Mouse (Mus musculus) hindlimb bud, embryonic 11.5 days (tissue): ENCODE measurements around the gene Hnrnpf.
"Not testable (repeated sequence)": the region's sequence is repeated elsewhere in the genome, so short reads cannot be mapped to it uniquely, and the experiment has no call there.

Experiments
- DNase-seq: peaks from one replicate; pipeline ENCODE4 v3.0.0-alpha.2; 2012; ENCODE audit warnings: low read depth, low spot score; ENCODE audit errors: extremely low spot score

Hnrnpf gene

GRCm38 (mm10) chr6:117900126-117901080, at the start of gene Hnrnpf:
Gene Hnrnpf, plus strand, starts transcription at chr6:117900324.
- DNase-seq = no peak

DNA sequence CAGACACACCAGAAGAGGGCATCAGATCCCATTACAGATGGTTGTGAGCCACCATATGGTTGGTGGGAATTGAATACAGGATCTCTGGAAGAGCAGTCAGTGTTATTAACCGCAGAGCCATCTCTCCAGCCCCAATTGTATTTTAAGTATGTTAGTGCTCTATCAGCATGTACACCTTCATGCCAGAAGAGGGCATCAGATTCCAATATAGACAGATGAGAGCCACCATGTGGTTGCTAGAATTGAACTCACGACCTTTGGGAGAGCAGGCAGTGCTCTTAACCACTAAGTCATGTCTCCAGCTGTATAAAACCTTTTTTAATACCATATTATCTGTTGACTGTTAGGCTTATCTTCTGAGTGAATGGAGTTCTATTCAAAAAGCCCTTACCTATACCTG, 48.4 kb upstream of the Hnrnpf start:
- DNase-seq = no peak

DNA sequence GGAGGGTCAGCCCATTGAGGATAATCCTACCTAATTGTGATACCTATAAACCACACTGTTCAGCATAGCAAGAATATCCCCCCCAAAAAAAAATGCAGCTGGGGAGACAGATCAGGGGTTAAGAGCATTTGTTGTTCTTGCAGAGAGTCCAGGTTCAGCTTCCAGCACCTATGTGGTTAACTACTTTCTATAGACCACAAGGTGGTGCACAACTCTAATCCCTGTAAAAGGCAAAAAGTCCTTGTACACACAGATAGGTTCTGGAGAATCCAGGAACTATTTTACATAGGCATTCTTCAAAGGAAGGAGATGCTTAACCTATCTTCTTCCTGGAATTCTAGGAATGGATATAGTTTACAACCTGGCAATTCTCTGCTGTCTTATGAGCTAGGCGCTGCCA, 42.1 kb upstream of the Hnrnpf start:
- no peak for DNase-seq

DNA sequence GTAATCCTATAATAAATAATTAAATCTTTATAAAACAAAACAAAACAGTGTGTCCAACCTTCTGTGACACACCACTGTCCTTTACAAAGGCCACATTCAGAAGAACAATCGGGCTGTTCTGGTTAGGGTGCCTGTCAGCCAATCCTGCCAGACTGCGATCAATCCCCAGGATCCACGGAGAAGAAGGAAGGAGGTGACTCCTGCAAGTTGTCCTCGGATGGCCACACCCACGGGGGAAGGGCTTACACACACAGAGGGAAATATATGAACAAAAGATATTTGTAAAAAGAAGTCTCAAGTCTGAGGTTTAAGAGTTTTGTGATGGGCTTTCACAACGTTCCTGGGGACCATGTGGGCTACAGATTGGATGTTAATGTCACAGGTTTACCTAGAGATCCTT, 38.3 kb upstream of the Hnrnpf start, which contains the start of gene Zfp239:
Zfp239 (plus strand) TSS at position 253 of the 400 bp plus-strand sequence.
- DNase-seq = no peak

GRCm38 (mm10) chr6:117862465-117862864, 37.7 kb upstream of the Hnrnpf start:
- no peak for DNase-seq

GRCm38 (mm10) chr6:117862899-117863620, 37.1 kb upstream of the Hnrnpf start:
- DNase-seq = peak; percentile 47

GRCm38 (mm10) chr6:117863751-117864150, 36.4 kb upstream of the Hnrnpf start:
- no peak for DNase-seq

DNA sequence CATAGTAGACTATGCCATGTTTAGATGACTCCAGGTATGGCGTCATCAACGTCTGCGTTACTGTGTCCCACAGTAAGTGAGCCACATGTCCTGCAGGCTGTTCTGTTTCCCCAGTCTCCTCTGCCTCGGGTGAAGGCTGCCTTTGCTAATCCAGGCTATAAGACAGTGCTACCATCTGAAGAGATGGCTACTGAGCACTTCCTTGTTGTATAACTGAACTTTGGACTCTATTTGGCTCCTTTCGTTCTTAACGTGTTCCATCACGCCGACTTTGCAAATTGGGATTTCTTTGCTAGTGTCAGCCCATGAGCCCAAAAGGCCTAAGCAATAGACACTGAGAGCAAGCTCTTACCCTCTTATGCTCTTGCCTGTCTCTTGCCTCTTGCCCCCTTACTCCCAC, 31.9 kb upstream of the Hnrnpf start:
- DNase-seq = no peak

- no peak for DNase-seq
These were observed 29.1 kb upstream of the Hnrnpf start for GRCm38 (mm10) chr6:117871034-117871433.

- not testable (repeated sequence) for DNase-seq
These were observed 26.7 kb upstream of the Hnrnpf start for GRCm38 (mm10) chr6:117873450-117873849.

DNA sequence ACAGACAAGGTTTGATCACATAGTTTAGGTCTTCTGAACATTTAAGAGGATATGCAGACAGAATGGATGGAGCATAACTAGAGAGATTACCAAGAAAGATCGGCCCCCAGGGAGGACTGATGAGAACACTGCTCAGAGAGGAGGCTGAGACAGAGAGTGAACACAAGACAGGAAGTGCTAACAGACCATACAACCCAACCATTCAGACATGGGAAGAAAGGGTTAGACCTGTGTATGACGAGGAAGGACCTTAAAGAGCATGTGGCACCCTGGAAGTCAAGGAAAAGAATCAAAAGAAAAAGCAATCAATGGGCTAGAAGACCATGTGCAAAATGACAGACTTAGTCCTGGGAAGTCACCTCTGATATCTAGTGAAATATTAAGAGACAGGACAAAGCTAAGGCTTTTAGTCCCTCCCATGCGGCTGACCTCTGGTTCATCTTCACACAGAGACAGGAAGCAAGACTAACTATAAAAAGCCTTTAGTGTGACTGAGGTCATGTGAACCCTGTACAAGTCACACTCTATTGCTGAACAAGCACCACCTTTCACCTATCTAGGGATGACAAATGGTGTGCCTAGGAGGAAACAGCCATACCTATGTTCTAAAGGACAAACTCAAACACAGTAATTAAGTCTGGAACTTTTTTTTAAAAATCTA, 25.4 kb upstream of the Hnrnpf start:
- DNase-seq = no peak

DNA sequence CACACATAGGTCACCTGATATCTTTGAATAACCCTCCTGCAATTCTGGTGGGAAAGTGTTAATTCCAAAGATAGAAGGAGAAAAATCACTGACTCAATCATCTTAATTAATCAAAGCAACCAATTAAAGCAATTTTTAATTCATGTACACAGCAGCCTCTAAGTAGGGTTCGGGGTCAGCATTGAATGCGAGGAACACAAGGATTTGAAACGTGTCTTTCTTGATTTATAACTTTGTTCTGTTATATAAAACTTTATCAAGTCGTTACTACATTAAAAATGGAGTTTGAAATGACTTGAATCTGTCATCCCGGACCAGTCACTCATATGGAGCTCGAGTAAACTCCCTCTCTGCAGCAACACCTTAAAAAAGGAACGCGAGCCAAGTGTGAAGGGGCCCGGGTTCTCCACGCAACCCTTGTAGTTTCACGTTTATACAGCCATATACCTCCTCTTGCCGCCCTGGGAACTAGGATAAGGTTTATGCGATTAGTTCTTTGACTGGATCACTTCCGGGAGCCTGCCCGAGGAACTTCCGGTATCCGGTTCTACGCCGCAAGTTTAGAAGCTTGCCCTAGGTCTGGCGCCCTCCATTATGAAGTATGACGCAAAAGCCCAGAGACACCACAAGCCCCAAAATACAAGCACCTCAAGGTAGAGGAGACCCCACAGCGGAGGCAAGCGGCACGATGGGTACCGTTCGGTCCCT, 21.3 kb upstream of the Hnrnpf start:
- peak; percentile 81 for DNase-seq

DNA sequence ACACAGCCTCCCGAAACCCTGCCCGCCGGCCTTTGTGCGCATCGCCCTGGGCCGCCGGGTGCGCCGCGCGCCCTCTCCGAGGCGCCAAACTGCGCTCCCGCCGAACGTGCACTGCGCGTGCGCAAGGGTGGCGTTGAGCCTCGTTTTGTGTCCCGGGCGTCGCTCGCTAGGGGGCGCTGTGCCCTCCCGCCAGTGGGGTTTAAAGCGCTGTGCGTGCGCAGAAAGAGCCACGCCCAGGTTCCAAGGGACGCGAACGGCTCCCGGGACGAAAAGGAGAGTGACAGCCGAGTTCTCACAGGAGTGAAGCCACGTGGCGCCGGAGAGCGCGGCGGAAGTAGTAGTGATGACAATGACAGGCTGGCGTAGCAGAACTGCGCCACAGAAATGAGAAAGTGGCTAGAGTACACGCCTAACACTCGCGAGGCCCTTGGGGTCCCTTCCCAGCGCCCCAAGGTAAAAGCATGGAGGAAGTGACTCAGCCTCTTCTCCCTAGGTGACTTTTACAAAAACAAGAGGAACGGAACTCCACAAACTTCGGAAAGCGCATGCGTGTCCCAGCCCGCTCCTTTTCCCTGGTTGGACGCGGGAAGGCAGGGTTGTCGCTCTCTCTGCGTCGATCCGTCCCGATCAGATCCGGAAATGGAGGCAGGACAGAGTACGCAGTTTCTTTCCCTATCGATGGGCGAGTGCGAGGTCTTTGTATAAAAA, 20.6 kb upstream of the Hnrnpf start:
- peak; percentile 95 for DNase-seq

DNA sequence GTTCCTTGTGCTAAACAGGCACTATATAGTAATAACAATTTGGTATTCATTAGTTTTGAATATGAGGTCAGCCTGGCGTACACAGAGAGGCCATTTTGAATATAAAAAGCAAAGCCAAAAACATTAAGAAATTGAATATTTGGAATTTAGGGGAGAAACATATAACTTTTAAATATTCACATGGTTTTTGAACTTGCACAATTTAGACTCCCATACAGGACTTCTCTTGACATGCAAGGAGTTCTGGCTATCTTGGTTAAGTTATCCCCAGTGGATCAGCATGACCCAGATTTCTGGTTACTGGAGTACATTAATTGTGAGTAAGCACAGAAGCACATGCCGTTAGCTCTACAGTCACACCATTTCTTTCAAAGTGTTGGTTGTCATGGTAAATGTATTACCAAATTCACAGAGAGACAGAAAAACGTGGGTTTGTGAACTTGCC, 19.7 kb upstream of the Hnrnpf start:
- no peak for DNase-seq

- no peak for DNase-seq
These were observed 18.9 kb upstream of the Hnrnpf start for GRCm38 (mm10) chr6:117881229-117881628.

- no peak for DNase-seq
These were observed 18.1 kb upstream of the Hnrnpf start for GRCm38 (mm10) chr6:117881997-117882396.

GRCm38 (mm10) chr6:117885943-117886342, 14.2 kb upstream of the Hnrnpf start:
- DNase-seq = no peak

DNA sequence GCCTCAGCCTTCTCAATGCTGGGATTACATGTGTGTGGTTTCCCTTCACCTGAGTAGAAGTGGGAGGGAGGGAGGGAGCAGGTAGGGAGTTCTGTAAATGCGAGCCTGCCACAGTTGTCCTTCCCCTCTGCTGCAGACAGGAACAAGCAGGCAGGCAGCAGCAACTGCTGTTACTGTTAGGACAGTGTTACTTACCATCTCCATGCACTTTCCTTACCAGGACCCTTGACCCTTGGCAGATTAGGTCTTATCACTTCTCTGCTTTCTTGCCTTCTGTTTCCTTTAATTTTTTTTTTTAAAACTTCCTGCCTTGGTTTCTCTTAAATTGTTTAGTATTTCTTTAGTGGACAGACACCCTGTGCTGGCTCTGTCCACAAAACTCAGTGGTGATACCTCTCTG, 12.1 kb upstream of the Hnrnpf start:
- DNase-seq = no peak

DNA sequence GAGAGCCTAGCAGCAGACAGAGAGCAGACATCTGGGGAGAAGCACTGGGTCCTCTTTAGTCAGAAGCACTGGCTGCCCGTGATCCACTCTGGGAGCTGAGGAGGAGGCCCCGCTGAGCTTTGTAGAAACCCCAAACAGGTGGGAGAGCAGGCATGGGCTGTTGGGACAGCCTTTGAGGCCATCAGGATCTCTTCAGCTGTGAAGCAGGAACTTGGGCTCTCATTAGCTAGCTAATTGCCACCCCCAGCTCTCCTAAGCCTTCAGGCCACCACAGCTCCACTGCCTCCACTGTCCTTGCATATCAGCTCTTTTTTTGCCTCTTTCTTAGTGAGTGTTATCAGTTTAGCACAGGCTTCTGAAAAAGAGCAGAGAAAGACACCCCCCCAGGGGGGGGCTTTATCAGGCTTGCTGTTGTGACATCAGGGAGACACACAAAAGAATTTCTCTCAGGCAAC, 11.5 kb upstream of the Hnrnpf start:
- no peak for DNase-seq

- no peak for DNase-seq
These were observed 9.9 kb upstream of the Hnrnpf start for GRCm38 (mm10) chr6:117890257-117890656.
